Mouse (Mus musculus): ENCODE results near the gene Arvcf. TPM values are rescaled to one million over a fixed set of nuclear protein-coding genes. Genes with fewer than 3 reads are reported as not detected.

The Arvcf gene
- polyA plus RNA-seq, 1 experiment from 2014 or later, result 118 TPM

DNA sequence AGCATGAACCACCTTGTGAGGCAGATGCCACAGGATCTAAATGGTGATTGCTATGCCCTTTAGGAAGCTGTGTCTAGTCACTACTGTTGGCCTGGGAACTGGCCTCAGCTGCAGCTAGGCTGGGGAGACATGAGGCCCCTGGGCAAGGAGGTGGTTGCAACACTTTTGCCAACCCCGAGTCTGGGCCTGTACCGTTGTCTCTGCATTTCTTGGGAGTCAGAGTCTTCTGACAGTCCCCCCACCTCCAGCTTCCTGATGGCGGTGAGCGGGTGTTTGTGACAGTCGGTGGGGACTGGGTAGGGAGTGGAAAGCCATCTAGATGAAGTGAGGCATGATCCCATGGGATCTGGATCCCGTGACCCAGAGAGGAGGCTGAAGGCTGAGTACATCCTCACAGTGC, 107.4 kb downstream of the Arvcf start:
- WGBS, result 92% methylated on average over 6 of the region's 6 CpGs
- Histone ChIP-seq H3K4me3 (no peak overlapping the region), H3K4me2 (replicated peaks) (no peak overlapping the region), H3K27me3 (replicated peaks) (no peaks in the 10 kb centered on the region), H3K4me1 (peaks cover 23% of the 10 kb centered on the region), H3K9ac (no peak overlapping the region), H3K27ac (no peak overlapping the region), H3K9me3 (no peaks in the 10 kb centered on the region), H3K36me3 (no peaks in the 10 kb centered on the region)
- no peak for ATAC-seq (ENCODE audit: low FRiP score, low read depth)

MicroRNA genes within 50 kb of the gene (microRNA counts, 519-probe panel; counts per million panel counts)
- 4,362 counts per million, percentile 79 among the panel's probes with 10 or more counts for microRNA mmu-miR-185

Small RNA genes lying within 50 kb of the gene (microRNA-seq; reads per million reads assigned to microRNA genes)
- not detected for gene Gm26219
- gene Mir185, result 239 reads per million, percentile 62 among the genes with 10 or more reads in this experiment

Other genes with a start within 250 kb of the Arvcf start
- gene Rtn4r, start 220.5 kb upstream of the Arvcf start, polyA plus RNA-seq (2016; fragmentation: Nextera tagmentation; extraction: Ambion mirVana), result 15.6 and 16.5 TPM in 2 replicates
- not detected in 2 replicates for gene Ccdc188, start 130.3 kb upstream of the Arvcf start, polyA plus RNA-seq (2016; fragmentation: Nextera tagmentation; extraction: Ambion mirVana)
- 16.7 and 17.7 TPM in 2 replicates for gene Zdhhc8, start 113.0 kb upstream of the Arvcf start, polyA plus RNA-seq (2016; fragmentation: Nextera tagmentation; extraction: Ambion mirVana)
- gene Trmt2a, start 99.5 kb upstream of the Arvcf start, polyA plus RNA-seq (2016; fragmentation: Nextera tagmentation; extraction: Ambion mirVana), result 95.4 and 106 TPM in 2 replicates
- gene Ranbp1, start 99.5 kb upstream of the Arvcf start, polyA plus RNA-seq (2016; fragmentation: Nextera tagmentation; extraction: Ambion mirVana), result 701 and 706 TPM in 2 replicates
- gene Gm49776, start 89.9 kb upstream of the Arvcf start, polyA plus RNA-seq (2016; fragmentation: Nextera tagmentation; extraction: Ambion mirVana), result 2.8 and 4.7 TPM in 2 replicates
- gene Dgcr8, start 58.9 kb upstream of the Arvcf start, polyA plus RNA-seq (2016; fragmentation: Nextera tagmentation; extraction: Ambion mirVana), result 36.7 and 37.4 TPM in 2 replicates
- gene Tango2, start 79 bp upstream of the Arvcf start, polyA plus RNA-seq (2016; fragmentation: Nextera tagmentation; extraction: Ambion mirVana), result 59.1 and 60.0 TPM in 2 replicates
- 20.5 and 24.8 TPM in 2 replicates for gene Txnrd2, start 78.2 kb downstream of the Arvcf start, polyA plus RNA-seq (2016; fragmentation: Nextera tagmentation; extraction: Ambion mirVana)
- gene Comt, start 78.7 kb downstream of the Arvcf start, polyA plus RNA-seq (2016; fragmentation: Nextera tagmentation; extraction: Ambion mirVana), result 68.6 and 70.9 TPM in 2 replicates
- 11.2 and 12.9 TPM in 2 replicates for gene Gnb1l, start 150.5 kb downstream of the Arvcf start, polyA plus RNA-seq (2016; fragmentation: Nextera tagmentation; extraction: Ambion mirVana)
- gene Rtl10, start 150.7 kb downstream of the Arvcf start, polyA plus RNA-seq (2016; fragmentation: Nextera tagmentation; extraction: Ambion mirVana), result 1.7 and 2.2 TPM in 2 replicates
- gene Tbx1, start 242.5 kb downstream of the Arvcf start, polyA plus RNA-seq (2016; fragmentation: Nextera tagmentation; extraction: Ambion mirVana), result 5.5 and 7.2 TPM in 2 replicates

Data from neural tube, embryonic 12.5 days (tissue).